In the genomic region with DNA sequence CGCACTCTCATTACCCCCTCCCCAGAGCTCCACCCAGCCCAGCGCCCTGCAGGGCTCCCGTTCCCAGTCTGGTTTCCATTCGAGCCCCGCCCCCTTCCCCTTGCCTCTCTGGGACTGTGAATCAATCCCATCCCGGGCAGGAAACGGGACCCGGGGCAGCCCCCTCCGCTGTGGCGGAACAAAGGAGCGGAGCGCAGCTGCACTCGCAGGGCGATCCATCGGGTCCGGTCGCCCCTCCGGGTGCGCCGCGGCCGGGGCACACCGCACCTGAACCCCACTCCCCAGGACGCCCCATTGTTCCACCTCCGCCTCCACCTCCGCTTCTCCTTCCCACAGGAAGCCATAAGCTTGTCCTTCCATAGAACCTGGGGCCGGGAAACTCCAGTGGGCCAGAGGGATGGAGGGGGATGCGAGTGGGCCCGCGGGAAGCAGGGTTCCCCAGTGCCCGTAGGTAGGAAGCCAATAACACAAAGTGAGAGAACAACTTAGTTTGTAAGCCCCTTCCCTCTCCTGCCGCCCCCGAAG, we compare ENCODE assay signal across 8 mouse cellular contexts. TPM values are rescaled to one million over a fixed set of nuclear protein-coding genes. Genes with fewer than 3 reads are reported as not detected.
DNase-seq lines count a peak whose midpoint lies in the region; ATAC-seq lines count a peak whose summit lies in the region.

No protein-coding gene starts in this region.

- peak overlapping the region; percentile 93 for H3K4me3 ChIP-seq in forebrain, embryonic 13.5 days

- intact Hi-C loops in heart, postnatal 25 days (cut with DNase I) = loop anchor here (2.0 to 5.0 kb wide), 2 partner anchors 78 to 134 kb away; no protein-coding TSS in a partner anchor

- H3K36me3 ChIP-seq in forebrain, embryonic 13.5 days (ENCODE audit: poor library complexity, severe bottlenecking) = no peaks in the 10 kb centered on the region

- under 1% methylated on average over 33 of the region's 33 CpGs for WGBS in forebrain, embryonic 13.5 days

- no peaks in the 10 kb centered on the region for H3K27me3 ChIP-seq in forebrain, embryonic 13.5 days

- DNase-seq in ES-CJ7 (ENCODE audit: low read depth, low spot score) = peak; percentile 84
- peak; percentile 91 for DNase-seq in adrenal gland, postnatal 14 days
- DNase-seq in heart, postnatal 25 days (ENCODE audit: low spot score) = peak; percentile 69
- DNase-seq in layer of hippocampus, postnatal 10 days (ENCODE audit: low spot score in 2 of 2) = peak; percentile 59 to 66
- peak; percentile 91 for DNase-seq in lung, postnatal 36 days
- peak; percentile 43 for DNase-seq in right cerebral cortex, adult 18-20 months

- H3K9ac ChIP-seq in forebrain, embryonic 13.5 days = peak overlapping the region; percentile 97

- ATAC-seq in forebrain, embryonic 13.5 days = peak; percentile 94
- no peak for ATAC-seq in megakaryocyte-erythroid progenitor cell, adult 5-6 weeks (replicated peaks; ENCODE audit: low FRiP score, low TSS enrichment, poor library complexity, severe bottlenecking)

- peak overlapping the region; percentile 94 for H3K27ac ChIP-seq in forebrain, embryonic 13.5 days

- peaks cover 32% of the 10 kb centered on the region for H3K4me1 ChIP-seq in forebrain, embryonic 13.5 days

- no peaks in the 10 kb centered on the region for H3K9me3 ChIP-seq in forebrain, embryonic 13.5 days (replicated peaks)

- peak overlapping the region; percentile 69 for H3K4me2 ChIP-seq in forebrain, embryonic 13.5 days

RNA-seq across cellular contexts. Expression of gene Myo1b, which starts 0.8 kb away (rescaled TPM):
- 88.4 and 101 TPM in 2 replicates for total RNA-seq in adrenal gland, postnatal 14 days (2021)
- polyA plus RNA-seq in forebrain, embryonic 13.5 days (2015; fragmentation: Nextera tagmentation; extraction: Ambion mirVana) = 105 and 112 TPM in 2 replicates
- total RNA-seq in heart, postnatal 25 days (2021) = 10 to 100 TPM; 27.7 to 30.4 TPM
- 10 to 100 TPM; 40.4 to 52.1 TPM for total RNA-seq in layer of hippocampus, postnatal 10 days (2021)
- total RNA-seq in megakaryocyte-erythroid progenitor cell, adult 5-6 weeks (2014; fragmentation: Nextera tagmentation) = not detected in 2 replicates
- not detected in 2 replicates for total RNA-seq in megakaryocyte-erythroid progenitor cell, adult 5-6 weeks (2017)

Comparison
In these comparisons a context has a peak if more than half of its experiments do, and no peak if none do; other contexts are left out.
1. RNA of gene Myo1b, which starts 0.8 kb away (total RNA-seq): 88.4 to 101 TPM in adrenal gland, postnatal 14 days, 40.4 to 52.1 TPM in layer of hippocampus, postnatal 10 days and 27.7 to 30.4 TPM in heart, postnatal 25 days; not detected in megakaryocyte-erythroid progenitor cell, adult 5-6 weeks; every median in the first group is over 10 times any median in the second.
2. Peak in every context shown above with its lines, with median percentiles within 50 percentile points of each other: DNase-seq.